Mouse (Mus musculus): ENCODE measurements around the gene Tm9sf1. TPM values are rescaled to one million over a fixed set of nuclear protein-coding genes. Genes with fewer than 3 reads are reported as not detected.

Tm9sf1 gene
- total RNA-seq (2021) (10 to 100 TPM; 39.4 to 40.6 TPM), polyA plus RNA-seq (2012; rRNA removed) (50.6 and 63.0 TPM in 2 replicates)
- long read RNA-seq, transcript Tm9sf1-201 (5 exons, 2,382 nt) = major isoform, 47 of 68 reads
- long read RNA-seq, partial matches to known transcripts = 4 of 68 reads
- long read RNA-seq, other reads (novel, unspliced or antisense) = 8 of 68 reads

DNA sequence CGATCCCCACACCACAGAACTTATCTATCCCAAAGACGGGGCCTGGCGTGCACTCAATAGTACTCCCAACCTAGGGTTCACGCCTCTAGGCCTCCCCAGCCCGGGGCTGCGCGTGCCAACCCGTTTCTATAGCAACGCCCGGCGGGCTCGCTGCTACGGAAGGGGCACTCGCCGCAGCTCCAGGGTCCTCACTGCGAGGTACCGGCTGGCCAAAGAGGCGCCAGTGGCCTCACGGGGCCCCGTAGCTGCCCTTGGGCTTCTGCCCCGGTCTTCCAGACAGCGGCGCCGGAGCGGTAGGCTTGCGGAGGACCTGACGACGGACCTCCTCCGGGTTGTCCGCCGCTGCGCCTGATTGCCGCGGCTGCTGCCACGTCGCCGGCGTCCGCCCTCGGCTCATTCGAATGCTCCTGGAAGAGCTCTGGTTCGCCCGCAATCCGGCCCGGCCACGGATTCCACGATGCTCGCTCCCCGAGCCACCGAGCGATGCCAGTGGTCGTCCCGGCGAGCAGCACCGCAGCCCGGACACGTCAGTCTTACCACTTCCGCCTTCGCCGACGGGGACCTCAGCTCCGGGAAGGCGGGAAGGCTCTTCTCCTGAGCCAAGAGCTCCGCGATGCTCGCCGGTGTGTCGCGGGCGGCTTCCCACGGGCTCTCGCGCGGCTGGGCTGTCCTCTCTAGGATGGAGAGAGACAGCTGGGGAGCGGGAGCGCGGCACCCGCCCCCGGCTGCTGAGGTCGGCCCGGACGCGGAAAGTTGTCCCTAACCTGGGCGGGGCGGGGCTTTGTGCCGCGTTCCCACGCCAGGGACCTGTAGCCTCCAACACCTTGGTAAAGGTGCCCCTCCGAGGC, at the start of gene Tm9sf1:
Tm9sf1 (minus strand) TSS at position 747 of the 848 bp plus-strand sequence.
- under 1% methylated on average over 89 of the region's 89 CpGs for WGBS
- intact Hi-C loops (cut with DNase I) = loop anchor here (2.0 to 5.0 kb wide), 3 partner anchors 18 to 79 kb away; partner anchors contain the start of genes Mdp1 and Rabggta
- peak; percentile 94 for DNase-seq

GRCm38 (mm10) chr14:55689433-55689832, 45.8 kb upstream of the Tm9sf1 start:
- H3K4me3 ChIP-seq = no peak overlapping the region
- no peak overlapping the region for H3K27ac ChIP-seq
- no peaks in the 10 kb centered on the region for H3K27me3 ChIP-seq (ENCODE audit: control insufficient read depth, insufficient read depth, low read length)
- no peaks in the 10 kb centered on the region for H3K36me3 ChIP-seq (ENCODE audit: control insufficient read depth, insufficient read depth, low read length)
- intact Hi-C loops (cut with DNase I) = no loop called here
- H3K9ac ChIP-seq (ENCODE audit: low read depth, low read length) = no peak overlapping the region
- H3K79me2 ChIP-seq (replicated peaks; ENCODE audit: control insufficient read depth, insufficient read depth, low read length) = no peaks in the 10 kb centered on the region
- TF ChIP-seq POLR2A (IDR thresholded peaks at IDR 0.05; ENCODE audit: insufficient read depth, low read depth, low read length) (no peak), CTCF (IDR thresholded peaks at IDR 0.05) (no peak), EP300 (IDR thresholded peaks at IDR 0.05; ENCODE audit: insufficient read depth, low read depth, low read length) (no peak)
- WGBS = 65% methylated on average over 10 of the region's 10 CpGs
- no peaks in the 10 kb centered on the region for H3K4me1 ChIP-seq (ENCODE audit: control insufficient read depth, insufficient read depth, low read length)
- no peak for DNase-seq

More for the DNA sequence above, at the start of gene Tm9sf1:
- 0 out of 2 replicates have a peak, but pooled peaks cover 2% of the 10 kb centered on the region for H3K79me2 ChIP-seq (replicated peaks; ENCODE audit: control insufficient read depth, insufficient read depth, low read length)
- peak within 1 kb of the TSS; percentile 88 for H3K9ac ChIP-seq (ENCODE audit: low read depth, low read length)
- peak within 1 kb of the TSS; percentile 95 for H3K4me3 ChIP-seq
- H3K27me3 ChIP-seq (ENCODE audit: control insufficient read depth, insufficient read depth, low read length) = no peaks in the 10 kb centered on the region
- H3K27ac ChIP-seq = peak within 1 kb of the TSS; percentile 100
- TF ChIP-seq POLR2A (IDR thresholded peaks at IDR 0.05; ENCODE audit: insufficient read depth, low read depth, low read length) (peak; percentile 47; the same call in 1 of the 2 replicates), EP300 (IDR thresholded peaks at IDR 0.05; ENCODE audit: insufficient read depth, low read depth, low read length) (no peak), CTCF (IDR thresholded peaks at IDR 0.05) (peak; percentile 27; the same call in 1 of the 2 replicates)
- H3K36me3 ChIP-seq (ENCODE audit: control insufficient read depth, insufficient read depth, low read length) = no peaks in the 10 kb centered on the region
- peaks cover 5% of the 10 kb centered on the region for H3K4me1 ChIP-seq (ENCODE audit: control insufficient read depth, insufficient read depth, low read length)

DNA sequence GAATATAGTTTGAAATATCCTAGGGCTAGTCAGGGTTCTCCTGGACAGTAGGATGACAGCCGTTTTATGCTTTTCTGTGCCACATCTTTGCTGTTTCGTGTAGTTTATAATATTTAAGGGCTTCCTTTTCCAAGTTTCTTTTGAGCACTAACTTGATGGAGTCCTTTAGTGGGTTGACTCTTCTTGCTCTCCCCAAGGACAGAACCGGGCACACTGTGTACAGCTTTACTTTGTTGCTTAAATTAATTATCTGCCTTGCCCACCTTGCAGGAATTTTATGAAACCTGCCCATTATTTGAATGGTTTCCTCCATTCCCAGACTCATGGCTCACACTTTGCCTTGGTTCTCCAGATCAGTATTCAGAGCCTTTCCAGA, 38.5 kb upstream of the Tm9sf1 start:
- 6% methylated on average over 3 of the region's 3 CpGs for WGBS
- Histone ChIP-seq H3K36me3 (ENCODE audit: control insufficient read depth, insufficient read depth, low read length) (no peaks in the 10 kb centered on the region; the same call in 1 of the 2 replicates), H3K4me1 (ENCODE audit: control insufficient read depth, insufficient read depth, low read length) (peaks cover 1% of the 10 kb centered on the region; the same call in 1 of the 2 replicates), H3K79me2 (replicated peaks; ENCODE audit: control insufficient read depth, insufficient read depth, low read length) (no peaks in the 10 kb centered on the region), H3K9ac (ENCODE audit: low read depth, low read length) (peak overlapping the region; percentile 50; the same call in 1 of the 2 replicates), H3K27me3 (ENCODE audit: control insufficient read depth, insufficient read depth, low read length) (no peaks in the 10 kb centered on the region), H3K27ac (peak overlapping the region; percentile 85), H3K4me3 (peak overlapping the region; percentile 90)
- no peak for DNase-seq
- TF ChIP-seq CTCF (IDR thresholded peaks at IDR 0.05) = no peak
- TF ChIP-seq POLR2A (IDR thresholded peaks at IDR 0.05; ENCODE audit: insufficient read depth, low read depth, low read length) = no peak
- TF ChIP-seq EP300 (IDR thresholded peaks at IDR 0.05; ENCODE audit: insufficient read depth, low read depth, low read length) = no peak
- intact Hi-C loops (cut with DNase I) = loop anchor here (1.0 to 2.0 kb wide), 2 partner anchors 41 to 62 kb away; partner anchors contain the start of gene Rabggta

GRCm38 (mm10) chr14:55681160-55682117, 37.8 kb upstream of the Tm9sf1 start, which contains the start of gene Tinf2:
TSS of gene Tinf2 (minus strand) at chr14:55681820.
- H3K9ac ChIP-seq (ENCODE audit: low read depth, low read length) = peak within 1 kb of the TSS; percentile 59
- H3K79me2 ChIP-seq (replicated peaks; ENCODE audit: control insufficient read depth, insufficient read depth, low read length) = no peaks in the 10 kb centered on the region
- WGBS = under 1% methylated on average over 66 of the region's 66 CpGs
- H3K27me3 ChIP-seq (ENCODE audit: control insufficient read depth, insufficient read depth, low read length) = no peaks in the 10 kb centered on the region
- H3K4me3 ChIP-seq = peak within 1 kb of the TSS; percentile 90
- H3K27ac ChIP-seq = peak within 1 kb of the TSS; percentile 85
- peak; percentile 51; the same call in 1 of the 2 replicates for TF ChIP-seq POLR2A (IDR thresholded peaks at IDR 0.05; ENCODE audit: insufficient read depth, low read depth, low read length)
- peak; percentile 90 for TF ChIP-seq CTCF (IDR thresholded peaks at IDR 0.05)
- TF ChIP-seq EP300 (IDR thresholded peaks at IDR 0.05; ENCODE audit: insufficient read depth, low read depth, low read length) = 0 out of 2 replicates have a peak, but pooled peaks have one; percentile 58
- peak; percentile 92 to 94 for DNase-seq
- H3K36me3 ChIP-seq (ENCODE audit: control insufficient read depth, insufficient read depth, low read length) = no peaks in the 10 kb centered on the region; the same call in none of the 2 replicates
- intact Hi-C loops (cut with DNase I) = loop anchor here (1.0 to 2.0 kb wide), 3 partner anchors 41 to 63 kb away; partner anchors contain the start of genes Gm49378 and Rabggta
- H3K4me1 ChIP-seq (ENCODE audit: control insufficient read depth, insufficient read depth, low read length) = peaks cover 1% of the 10 kb centered on the region; the same call in 1 of the 2 replicates

DNA sequence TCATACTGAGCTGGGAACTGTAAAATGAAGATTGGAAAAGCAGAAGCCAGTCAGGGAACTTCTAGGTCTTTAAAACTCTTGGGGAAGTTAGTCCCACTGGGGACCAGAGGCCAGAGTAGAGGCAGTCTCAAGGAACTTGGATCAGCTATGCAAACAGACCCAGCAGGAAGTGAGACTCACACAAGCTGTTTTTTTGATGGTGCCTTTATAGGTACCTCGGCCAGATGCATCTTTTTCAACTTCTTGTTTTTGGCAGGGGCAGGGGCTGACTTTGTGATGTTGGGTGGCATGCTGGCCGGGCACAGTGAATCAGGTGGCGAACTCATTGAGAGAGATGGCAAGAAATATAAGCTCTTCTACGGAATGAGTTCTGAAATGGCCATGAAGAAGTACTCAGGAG, 34.0 kb upstream of the Tm9sf1 start:
- Histone ChIP-seq H3K27me3 (ENCODE audit: control insufficient read depth, insufficient read depth, low read length) (no peaks in the 10 kb centered on the region), H3K27ac (no peak overlapping the region), H3K4me3 (no peak overlapping the region), H3K79me2 (replicated peaks; ENCODE audit: control insufficient read depth, insufficient read depth, low read length) (no peaks in the 10 kb centered on the region), H3K36me3 (ENCODE audit: control insufficient read depth, insufficient read depth, low read length) (peaks cover 5% of the 10 kb centered on the region), H3K4me1 (ENCODE audit: control insufficient read depth, insufficient read depth, low read length) (peaks cover 1% of the 10 kb centered on the region; the same call in 1 of the 2 replicates), H3K9ac (ENCODE audit: low read depth, low read length) (no peak overlapping the region)
- DNase-seq = no peak
- TF ChIP-seq CTCF (IDR thresholded peaks at IDR 0.05) (no peak), EP300 (IDR thresholded peaks at IDR 0.05; ENCODE audit: insufficient read depth, low read depth, low read length) (no peak), POLR2A (IDR thresholded peaks at IDR 0.05; ENCODE audit: insufficient read depth, low read depth, low read length) (no peak)
- intact Hi-C loops (cut with DNase I) = loop anchor here (10.0 kb wide), 1 partner anchor 207 kb away; the partner anchor contains the start of genes Cbln3 and Khnyn
- 83% methylated on average over 4 of the region's 4 CpGs for WGBS

Measured in heart, adult 2 months (tissue).